Mouse (Mus musculus) A20 (cell line): ENCODE data around the gene Ifna11.
"Not testable (repeated sequence)": the region's sequence is repeated elsewhere in the genome, so short reads cannot be mapped to it uniquely, and the experiment has no call there.

Source experiments
- DNase-seq: peaks from one replicate; pipeline ENCODE4 v3.0.0-alpha.2; 2011; ENCODE audit warnings: low read depth, low spot score

Gene Ifna11

GRCm38 (mm10) chr4:88819659-88820058 is at the start of gene Ifna11:
Ifna11 (plus strand) TSS chr4:88819959.
- no peak for DNase-seq

GRCm38 (mm10) chr4:88773534-88773933 is 46.2 kb upstream of the Ifna11 start, which contains the start of gene Gm13290:
Gm13290 (plus strand) TSS chr4:88773834.
- DNase-seq: not testable (repeated sequence)

GRCm38 (mm10) chr4:88776622-88777021 is 43.1 kb upstream of the Ifna11 start, which contains the start of gene Gm13289:
Gm13289 (plus strand) TSS chr4:88776922.
- DNase-seq: not testable (repeated sequence)

- DNase-seq: not testable (repeated sequence)
These were observed 40.2 kb upstream of the Ifna11 start, which contains the start of gene Gm13272 for GRCm38 (mm10) chr4:88779550-88779949. Gm13272 (plus strand) TSS chr4:88779850.

GRCm38 (mm10) chr4:88780320-88780719 is 39.4 kb upstream of the Ifna11 start:
- not testable (repeated sequence) for DNase-seq

- not testable (repeated sequence) for DNase-seq
These were observed 37.9 kb upstream of the Ifna11 start, which contains the start of gene Ifnz for GRCm38 (mm10) chr4:88781831-88782230. Ifnz (plus strand) TSS chr4:88782131.

- not testable (repeated sequence) for DNase-seq
These were observed 37.4 kb upstream of the Ifna11 start for GRCm38 (mm10) chr4:88782335-88782734.

GRCm38 (mm10) chr4:88785409-88785808 is 34.4 kb upstream of the Ifna11 start, which contains the start of gene Gm13276:
Gm13276 (plus strand) TSS chr4:88785709.
- DNase-seq: not testable (repeated sequence)

- DNase-seq: not testable (repeated sequence)
These were observed 31.4 kb upstream of the Ifna11 start, which contains the start of gene Gm13277 for GRCm38 (mm10) chr4:88788402-88788801. Gm13277 (plus strand) TSS chr4:88788632.

- DNase-seq: not testable (repeated sequence)
These were observed 28.5 kb upstream of the Ifna11 start, which contains the start of gene Gm13278 for GRCm38 (mm10) chr4:88791250-88791649. Gm13278 (plus strand) TSS chr4:88791550.

GRCm38 (mm10) chr4:88793936-88794675 is 25.7 kb upstream of the Ifna11 start, which contains the start of gene Gm13275:
Gm13275 (plus strand) TSS chr4:88794487.
- not testable (repeated sequence) for DNase-seq

GRCm38 (mm10) chr4:88797097-88797496 is 22.7 kb upstream of the Ifna11 start, which contains the start of gene Gm13279:
Gm13279 (plus strand) TSS chr4:88797397.
- DNase-seq: not testable (repeated sequence)

GRCm38 (mm10) chr4:88799365-88799764 is 20.4 kb upstream of the Ifna11 start, which contains the start of gene Gm13285:
Gm13285 (plus strand) TSS chr4:88799665.
- DNase-seq: not testable (repeated sequence)

- not testable (repeated sequence) for DNase-seq
These were observed 16.8 kb upstream of the Ifna11 start, which contains the start of gene Gm13287 for GRCm38 (mm10) chr4:88802954-88803353. Gm13287 (plus strand) TSS chr4:88803254.

- DNase-seq: not testable (repeated sequence)
These were observed 14.5 kb upstream of the Ifna11 start, which contains the start of gene Gm13288 for GRCm38 (mm10) chr4:88805231-88805630. Gm13288 (plus strand) TSS chr4:88805531.

- DNase-seq: not testable (repeated sequence)
These were observed 14.0 kb upstream of the Ifna11 start for GRCm38 (mm10) chr4:88805761-88806160.

GRCm38 (mm10) chr4:88815928-88816327 is 3.8 kb upstream of the Ifna11 start, which contains the start of gene Ifna7:
Ifna7 (plus strand) TSS chr4:88816228.
- no peak for DNase-seq

- peak; percentile 14 for DNase-seq
These were observed 3.2 kb downstream of the Ifna11 start for GRCm38 (mm10) chr4:88822995-88823394.

- not testable (repeated sequence) for DNase-seq
These were observed 7.4 kb downstream of the Ifna11 start, which contains the start of gene Ifna6 for GRCm38 (mm10) chr4:88827116-88827515. Ifna6 (plus strand) TSS chr4:88827416.

GRCm38 (mm10) chr4:88830523-88830922 is 10.8 kb downstream of the Ifna11 start:
- DNase-seq: peak; percentile 19

- DNase-seq: not testable (repeated sequence)
These were observed 15.5 kb downstream of the Ifna11 start, which contains the start of gene Ifna5 for GRCm38 (mm10) chr4:88835225-88835624. Ifna5 (plus strand) TSS chr4:88835525.

GRCm38 (mm10) chr4:88838828-88839227 is 19.1 kb downstream of the Ifna11 start:
- peak; percentile 24 for DNase-seq
